Mouse (Mus musculus): Measurements from ENCODE around the gene Sox30.
"Not testable (repeated sequence)": the region's sequence is repeated elsewhere in the genome, so short reads cannot be mapped to it uniquely, and the experiment has no call there.

Gene Sox30

DNA sequence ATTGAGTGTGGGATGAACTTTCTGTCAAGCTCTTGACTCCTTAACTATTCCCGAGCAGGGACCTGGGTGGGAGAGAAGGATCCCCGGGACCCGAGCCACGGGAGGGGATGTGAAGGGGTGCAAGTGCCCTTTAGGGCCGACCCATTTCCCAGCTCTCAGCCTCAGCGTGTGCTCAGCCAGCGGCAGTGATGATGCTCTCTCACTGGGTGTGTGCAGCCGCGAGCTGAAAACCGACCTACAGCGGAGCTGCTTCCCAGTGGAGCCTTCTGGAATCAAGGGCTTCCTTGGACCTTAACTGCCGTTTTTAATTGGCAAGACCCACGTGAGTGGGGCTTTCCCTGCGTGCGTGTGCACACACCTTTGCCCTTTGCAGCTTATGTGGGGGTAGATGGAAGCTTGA lies 58.8 kb downstream of the Sox30 start:
- no peak for TF ChIP-seq GATA4 (IDR thresholded peaks at IDR 0.05; ENCODE audit: insufficient replicate concordance, low read length)

DNA sequence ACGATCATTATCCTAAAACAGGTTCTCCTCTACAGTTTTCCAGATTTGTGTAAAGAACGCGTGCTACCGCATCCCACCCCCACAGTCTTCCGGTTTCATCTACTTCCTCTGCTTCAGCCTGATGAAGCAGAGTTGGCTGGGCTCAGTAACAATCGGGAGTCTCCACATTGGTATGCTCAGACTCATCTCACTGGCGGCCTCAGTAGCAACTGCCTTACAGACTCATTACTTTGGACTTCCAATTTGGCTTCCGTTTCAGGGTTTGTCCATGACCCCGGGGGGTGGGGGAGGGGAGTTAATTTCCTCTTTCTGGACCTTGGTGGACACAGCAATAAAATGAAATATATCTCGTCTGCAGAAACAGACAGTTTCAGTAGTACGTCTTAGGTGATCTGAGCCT lies 59.2 kb downstream of the Sox30 start:
- TF ChIP-seq GATA4 (IDR thresholded peaks at IDR 0.05; ENCODE audit: insufficient replicate concordance, low read length): no peak

DNA sequence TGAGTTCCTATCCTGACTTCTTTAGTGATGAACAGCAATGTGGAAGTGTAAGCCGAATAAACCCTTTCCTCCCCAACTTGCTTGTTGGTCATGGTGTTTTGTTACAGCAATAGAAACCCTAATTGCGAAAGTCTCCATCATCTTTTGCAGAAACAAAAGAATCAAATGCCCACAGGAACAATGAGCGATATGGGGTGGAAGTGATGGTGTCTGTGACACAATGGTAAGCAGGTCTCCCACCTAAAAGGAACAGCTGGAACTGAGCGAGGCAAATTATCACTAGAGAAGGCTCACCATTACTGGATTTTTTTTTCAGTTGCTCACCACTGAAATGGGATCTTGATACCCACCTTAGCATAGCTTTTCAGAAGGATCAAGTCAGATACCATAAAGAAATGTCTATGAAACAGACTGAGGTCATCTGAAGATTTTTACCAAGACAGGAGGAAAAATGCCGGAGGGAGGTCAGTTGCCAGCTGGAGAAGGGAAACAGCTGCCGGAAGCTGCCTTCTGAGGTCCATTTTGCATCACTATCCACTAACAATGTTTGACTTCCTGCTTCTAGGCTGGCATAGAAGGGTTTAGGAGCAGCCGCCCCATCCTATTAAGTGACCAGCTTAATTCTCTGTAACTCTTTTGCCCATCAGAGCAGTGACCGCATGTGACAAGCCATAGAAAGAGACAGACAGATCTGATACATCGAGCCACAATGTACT lies 60.9 kb downstream of the Sox30 start:
- TF ChIP-seq GATA4 (IDR thresholded peaks at IDR 0.05; ENCODE audit: insufficient replicate concordance, low read length): no peak

DNA sequence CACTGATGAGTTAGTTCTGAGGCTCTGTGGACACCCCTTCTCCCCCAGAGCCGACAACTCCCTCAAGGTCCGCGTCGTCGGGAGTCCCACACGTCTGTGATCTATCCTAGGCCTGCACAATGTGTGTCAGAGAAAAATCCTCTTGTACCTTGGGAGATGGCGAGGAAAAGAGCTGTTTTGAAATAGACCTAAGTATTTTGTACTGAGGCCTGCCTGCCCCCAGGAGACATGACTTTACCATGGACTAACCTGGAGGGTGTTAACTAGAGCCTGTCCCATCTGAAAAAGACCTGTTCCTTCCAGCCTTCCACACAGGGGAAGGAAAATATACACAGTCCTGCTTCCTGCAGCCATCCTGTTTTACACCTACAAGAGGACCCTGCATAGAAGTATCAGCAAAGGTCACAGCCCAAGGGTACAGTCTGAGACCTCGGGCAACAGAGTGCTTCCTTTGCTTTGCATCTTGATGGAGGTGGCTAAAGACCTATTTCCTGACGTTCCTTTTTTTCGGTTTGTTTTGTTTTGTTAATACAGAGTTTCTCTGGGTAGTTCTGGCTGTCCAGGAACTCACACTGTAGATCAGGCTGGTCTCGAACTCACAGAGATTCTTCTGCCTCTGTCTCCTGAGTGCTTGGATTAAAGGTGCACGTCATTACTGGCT lies 61.6 kb downstream of the Sox30 start:
- TF ChIP-seq GATA4 (IDR thresholded peaks at IDR 0.05; ENCODE audit: insufficient replicate concordance, low read length): no peak

DNA sequence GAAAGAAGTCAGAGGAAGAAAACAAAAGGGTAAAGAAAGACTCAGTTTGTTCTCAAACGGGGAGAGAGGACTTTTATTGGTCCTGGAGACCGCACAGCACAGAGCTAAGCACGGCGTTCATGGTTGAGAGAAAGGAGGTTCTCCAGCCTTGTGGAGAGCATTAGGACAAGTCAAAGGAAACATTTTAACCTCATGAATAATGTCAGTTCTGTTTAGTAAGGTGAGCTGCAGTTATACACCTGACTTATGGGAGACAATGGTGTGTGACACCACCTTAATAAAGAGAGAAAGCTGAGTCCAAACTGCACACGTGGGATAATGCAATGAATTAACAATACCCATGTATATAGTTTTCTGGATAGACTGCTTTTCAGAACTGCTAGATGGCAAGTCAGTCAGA lies 64.7 kb downstream of the Sox30 start:
- no peak for TF ChIP-seq GATA4 (IDR thresholded peaks at IDR 0.05; ENCODE audit: insufficient replicate concordance, low read length)

DNA sequence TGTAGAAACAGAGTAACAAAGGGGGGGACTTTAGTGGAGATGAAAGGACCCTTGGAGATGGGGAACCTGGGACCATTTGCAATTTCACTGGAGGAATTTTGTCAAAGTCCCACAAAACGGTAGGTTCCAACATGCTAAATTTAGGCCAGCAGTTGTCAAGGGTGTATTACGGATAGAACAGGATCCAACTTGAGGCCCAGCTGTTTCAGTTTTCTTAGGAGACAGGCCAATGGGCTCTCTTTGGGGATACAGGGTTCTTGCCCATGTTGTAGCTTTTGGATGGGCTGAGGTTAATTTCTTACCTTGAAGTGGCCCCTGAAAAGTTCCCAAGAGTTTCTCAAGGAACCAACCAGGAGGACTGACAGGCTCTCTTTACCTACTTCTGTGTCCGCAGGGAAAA lies 67.2 kb downstream of the Sox30 start:
- TF ChIP-seq GATA4 (IDR thresholded peaks at IDR 0.05; ENCODE audit: insufficient replicate concordance, low read length): no peak

DNA sequence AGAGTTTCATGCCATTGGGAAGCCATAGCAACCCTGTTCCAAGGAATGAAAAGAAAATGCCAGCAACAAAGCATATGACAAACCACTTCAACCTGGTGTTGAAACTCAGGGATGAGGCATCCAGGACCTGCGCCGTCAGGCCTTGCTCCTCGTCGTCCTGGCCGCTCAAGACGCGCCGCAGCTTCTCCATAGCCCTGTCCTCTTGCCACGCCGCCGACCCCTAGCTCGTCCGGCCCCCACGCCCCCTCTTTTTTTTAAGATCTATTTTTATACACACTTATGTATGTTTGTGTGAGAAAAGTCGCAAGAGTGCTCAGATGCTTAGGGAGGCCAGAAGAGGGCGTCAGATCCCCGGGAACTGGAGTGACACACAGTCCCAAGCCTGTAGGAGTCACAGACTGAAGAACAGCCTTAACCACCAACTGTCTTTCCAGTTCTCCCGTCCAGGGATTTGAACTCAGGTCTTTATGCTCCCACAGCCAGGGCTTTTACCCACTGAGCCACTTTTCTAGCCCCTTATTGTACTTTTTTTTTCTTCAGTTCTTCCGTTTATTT lies 72.1 kb downstream of the Sox30 start, which contains the start of gene Gm12166:
Gene Gm12166 (minus strand): TSS at position 217 of the 555 bp plus-strand sequence.
- not testable (repeated sequence) for TF ChIP-seq GATA4 (IDR thresholded peaks at IDR 0.05; ENCODE audit: insufficient replicate concordance, low read length)

DNA sequence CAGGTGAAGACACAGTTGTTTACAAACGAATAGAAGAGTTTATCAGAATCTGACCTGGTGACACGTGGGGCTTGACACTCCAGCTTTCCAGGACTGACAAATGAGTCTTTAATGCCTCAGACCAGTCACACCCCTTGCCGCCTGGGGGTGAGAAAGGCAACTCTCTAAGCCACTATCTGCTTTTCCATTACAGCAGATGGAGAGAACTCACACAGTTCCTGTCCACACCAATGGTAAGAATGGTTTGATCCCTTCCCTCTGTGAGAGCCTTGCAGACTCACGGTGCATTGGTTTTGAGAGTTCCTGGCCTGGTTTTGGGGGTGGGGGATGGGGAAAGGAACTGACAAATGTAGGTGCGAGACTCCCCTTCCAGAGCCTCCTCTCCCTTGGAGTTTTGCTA lies 74.2 kb downstream of the Sox30 start:
- no peak for TF ChIP-seq GATA4 (IDR thresholded peaks at IDR 0.05; ENCODE audit: insufficient replicate concordance, low read length)

DNA sequence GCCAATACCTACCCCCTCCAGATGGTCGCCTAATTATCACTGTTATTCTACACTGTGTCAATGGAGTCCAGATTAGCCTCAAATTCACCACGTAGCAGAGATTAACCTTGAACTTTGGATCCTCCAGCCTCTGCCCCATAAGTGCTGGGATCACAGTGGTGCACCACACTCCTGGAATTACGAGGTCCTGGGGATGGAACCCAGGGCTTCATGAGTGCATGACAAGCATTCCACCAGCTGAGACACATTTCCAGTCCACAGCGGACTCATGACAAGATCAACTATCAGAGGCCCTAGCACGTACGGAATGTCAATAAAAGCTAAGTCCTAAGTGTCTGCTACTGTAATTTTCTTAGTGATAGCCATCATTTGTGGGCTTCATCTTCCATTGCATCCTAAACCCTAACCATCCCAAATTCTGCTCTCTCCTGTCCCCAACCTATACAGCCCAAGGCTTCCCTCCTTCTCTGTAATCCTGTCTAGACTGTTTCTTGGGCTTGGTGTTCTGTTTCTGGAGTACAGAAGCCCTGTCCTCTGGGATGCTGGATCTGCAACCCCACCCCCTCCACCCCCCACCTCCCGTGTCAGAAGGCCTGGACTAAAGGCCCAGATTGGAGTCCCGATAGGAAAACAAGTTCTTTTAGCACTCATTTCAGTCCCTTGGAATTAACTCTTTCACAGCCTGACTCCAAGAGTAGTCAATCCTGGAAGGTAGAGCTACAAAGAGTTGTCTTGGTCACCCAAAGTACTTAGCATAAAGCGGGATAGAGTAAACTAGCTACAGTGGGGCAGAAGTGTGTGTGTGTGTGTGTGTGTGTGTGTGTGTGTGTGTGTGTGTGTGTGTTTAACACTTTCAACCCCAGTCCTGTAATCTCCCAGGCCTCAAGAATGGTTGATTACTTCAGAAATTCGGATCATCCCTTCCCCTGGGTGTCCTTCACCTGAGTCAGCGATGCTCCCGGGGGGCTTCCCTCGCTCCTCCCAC lies 75.1 kb downstream of the Sox30 start:
- TF ChIP-seq GATA4 (IDR thresholded peaks at IDR 0.05; ENCODE audit: insufficient replicate concordance, low read length): no peak

DNA sequence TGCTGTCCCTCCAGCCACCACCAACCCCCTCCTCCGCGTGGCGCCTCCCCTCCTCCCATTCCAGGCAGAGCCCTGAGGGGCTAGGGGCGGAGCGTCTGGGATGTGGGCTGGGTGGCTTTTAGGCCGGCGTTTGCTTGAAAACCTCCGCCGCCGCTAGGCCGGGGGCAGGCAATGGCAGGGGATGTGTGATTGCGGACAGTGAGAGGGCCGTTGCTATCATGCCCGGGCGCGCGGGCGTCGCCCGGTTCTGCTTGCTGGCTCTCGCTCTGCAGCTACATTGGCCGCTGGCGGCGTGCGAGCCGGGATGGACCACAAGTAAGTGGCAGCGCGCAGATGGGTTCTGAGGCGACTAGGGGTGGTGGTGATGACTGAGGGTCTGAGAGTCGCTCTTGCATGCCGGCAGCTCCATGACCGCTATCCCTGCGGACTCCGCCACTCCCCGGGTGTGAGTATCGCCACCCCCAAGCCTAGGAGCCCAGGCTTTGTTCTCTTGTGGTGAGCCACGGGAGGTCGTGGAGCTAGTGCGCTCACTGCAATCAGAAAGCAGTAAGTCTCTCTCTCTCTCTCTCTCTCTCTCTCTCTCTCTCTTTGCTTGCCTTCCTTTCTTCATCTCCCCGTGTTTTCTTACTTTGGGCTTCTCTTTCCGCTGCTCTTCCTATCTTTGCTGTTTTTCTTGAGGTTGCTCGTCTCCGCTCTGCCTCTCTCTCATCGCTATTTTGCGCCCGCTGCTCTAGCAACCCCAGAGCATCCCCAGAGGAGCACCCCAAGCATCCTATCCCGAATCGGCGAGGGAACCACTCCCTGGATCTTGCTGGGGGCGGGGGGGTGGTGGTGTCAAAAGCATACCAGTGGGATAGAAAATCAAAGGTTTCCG lies 76.0 kb downstream of the Sox30 start, which contains the start of gene Adam19:
Gene Adam19 (plus strand): TSS at position 97 of the 874 bp plus-strand sequence.
- TF ChIP-seq GATA4 (IDR thresholded peaks at IDR 0.05; ENCODE audit: insufficient replicate concordance, low read length): no peak; the same call in 1 of the 2 replicates

DNA sequence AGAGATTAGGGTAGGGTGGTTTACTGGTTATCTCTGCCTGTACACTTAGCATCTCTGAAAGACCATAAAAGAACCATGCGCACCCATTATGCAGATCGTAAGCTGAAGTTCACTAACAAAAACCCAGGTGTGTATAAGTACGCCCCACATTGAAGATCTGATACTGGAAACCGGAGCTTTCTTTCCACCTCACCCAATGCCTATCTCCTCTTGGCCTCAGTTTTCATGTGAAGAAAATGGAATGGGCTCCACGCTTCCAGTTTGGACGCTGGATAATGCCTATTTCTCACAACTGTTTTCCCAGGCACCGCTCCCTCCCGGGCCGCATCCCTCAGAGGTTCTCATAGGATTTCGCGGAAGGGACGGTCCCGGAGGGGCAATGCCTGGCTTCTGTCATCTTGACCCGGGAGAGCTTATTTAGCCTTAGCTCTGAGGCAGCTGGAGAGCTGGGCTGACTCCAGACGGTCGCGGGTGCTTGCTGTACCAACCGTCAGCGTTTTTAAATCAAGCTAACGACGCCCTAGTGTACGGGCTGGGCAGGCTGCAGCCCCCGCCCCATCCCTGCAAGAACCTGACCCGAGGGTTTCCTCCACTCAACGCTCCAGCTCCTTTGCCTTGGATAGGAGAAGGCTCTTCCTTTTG lies 76.8 kb downstream of the Sox30 start:
- no peak for TF ChIP-seq GATA4 (IDR thresholded peaks at IDR 0.05; ENCODE audit: insufficient replicate concordance, low read length)

DNA sequence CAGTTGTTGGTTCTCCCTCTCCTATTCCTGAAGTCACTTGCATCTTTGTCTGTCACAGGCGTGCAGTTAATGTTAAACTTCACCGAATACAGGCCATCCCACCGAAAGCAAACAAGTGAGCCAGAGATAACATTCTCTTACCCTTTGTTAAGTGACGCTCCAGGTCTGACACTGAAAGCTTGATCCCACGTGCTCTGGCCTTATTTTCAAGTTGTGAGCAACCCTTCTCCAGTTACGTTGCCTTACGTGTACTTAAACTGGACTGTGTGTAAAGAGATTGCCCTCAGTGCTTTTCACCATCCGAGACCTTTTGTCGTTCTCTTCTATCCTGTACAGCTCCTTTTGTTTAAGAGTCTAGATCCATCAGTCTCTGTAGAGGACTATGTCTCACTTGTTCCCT lies 77.9 kb downstream of the Sox30 start:
- TF ChIP-seq GATA4 (IDR thresholded peaks at IDR 0.05; ENCODE audit: insufficient replicate concordance, low read length): no peak

DNA sequence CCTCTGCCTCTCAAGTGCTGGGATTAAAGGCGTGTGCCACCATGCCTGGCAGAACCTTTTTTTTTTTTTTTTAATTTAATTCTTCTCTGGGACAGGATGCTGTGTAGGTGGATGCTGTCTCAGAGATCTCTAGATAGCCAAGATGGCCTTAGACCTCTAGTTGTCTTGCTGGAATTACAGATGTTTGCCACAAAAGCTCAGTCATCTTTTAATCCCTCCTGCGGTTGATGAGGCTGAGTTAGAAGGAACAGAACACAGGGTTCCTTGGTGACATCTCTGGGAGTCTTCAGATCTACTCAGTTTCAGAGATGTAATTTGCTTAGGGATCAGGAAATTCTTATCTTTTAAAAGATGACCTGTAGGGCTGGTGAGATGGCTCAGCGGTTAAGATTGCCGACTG lies 78.8 kb downstream of the Sox30 start:
- no peak for TF ChIP-seq GATA4 (IDR thresholded peaks at IDR 0.05; ENCODE audit: insufficient replicate concordance, low read length)
